Mouse (Mus musculus): Measurements from ENCODE around the gene Fam174b. TPM values are rescaled to one million over a fixed set of nuclear protein-coding genes. Genes with fewer than 3 reads are reported as not detected.
A peak's percentile ranks its signal among the peaks of the same experiment; 100 is the strongest.

Gene Fam174b
- total RNA-seq (2022) = 10 to 100 TPM; 28.0 to 32.7 (median 28.7) TPM

DNA sequence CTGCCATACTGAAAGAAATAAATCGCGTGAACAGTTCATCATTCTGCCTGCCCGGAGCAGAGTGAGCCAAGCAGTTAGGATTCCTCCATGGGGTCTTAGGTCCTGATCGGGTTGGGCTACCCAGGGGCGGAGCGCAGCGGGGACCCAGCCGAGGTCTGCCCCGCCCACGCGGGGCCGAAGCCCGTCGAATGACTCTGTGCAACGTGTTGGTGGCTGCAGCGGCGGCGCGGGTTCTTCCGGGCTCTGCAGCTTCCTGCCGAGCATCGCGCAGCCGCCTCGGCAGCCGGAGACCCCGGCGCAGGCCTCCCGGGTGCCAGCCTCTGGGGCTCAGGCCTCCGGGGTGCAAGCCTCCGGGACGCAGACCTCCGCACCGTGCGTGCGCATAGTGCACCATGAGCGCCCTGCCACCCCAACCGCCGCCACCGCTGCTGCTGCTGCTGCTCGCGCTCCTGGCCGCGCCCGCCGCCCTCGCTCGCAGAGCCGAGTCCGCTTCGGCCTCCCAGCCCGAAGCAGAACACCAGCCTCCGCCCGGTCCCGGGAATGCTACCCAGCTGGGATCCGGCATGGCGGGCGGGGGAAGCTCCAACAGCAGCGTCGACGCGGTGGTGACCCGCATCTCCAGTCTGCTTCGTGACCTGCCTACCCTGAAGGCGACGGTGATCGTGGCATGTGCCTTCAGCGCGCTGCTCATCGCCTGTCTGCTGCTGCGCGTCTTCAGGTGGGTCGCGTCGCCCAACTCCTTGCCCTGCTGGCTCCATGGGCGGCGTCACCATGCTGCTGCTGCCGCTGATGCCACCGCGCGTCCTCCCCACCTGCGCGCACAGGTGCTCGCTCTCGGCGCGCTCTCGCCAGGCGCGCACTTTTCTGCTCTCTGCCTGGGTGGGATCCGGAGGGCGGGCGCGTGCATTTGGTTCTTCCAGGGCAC is at the start of gene Fam174b:
Fam174b (plus strand) TSS at position 192 of the 925 bp plus-strand sequence.
- peak; percentile 18 to 42 for DNase-seq (ENCODE audit: low spot score in 2 of 2)

DNA sequence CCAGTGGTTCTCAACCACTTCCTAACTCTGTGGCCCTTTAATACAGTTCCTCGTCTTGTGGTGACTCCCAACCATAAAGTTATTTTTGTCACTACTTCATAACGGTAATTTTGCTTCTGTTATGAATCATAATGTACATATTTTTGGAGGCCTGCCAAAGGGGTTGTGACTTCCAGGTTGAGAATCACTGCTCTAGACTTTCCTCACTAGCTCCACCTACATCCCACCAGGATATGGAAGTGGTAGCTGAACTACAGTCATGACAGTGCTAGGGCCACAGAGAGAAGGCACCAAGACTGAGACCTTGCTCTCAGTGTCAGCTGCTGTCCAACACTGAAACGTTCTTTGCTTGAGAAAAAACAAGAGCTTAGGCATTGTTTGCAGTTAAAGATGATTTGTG is 43.0 kb upstream of the Fam174b start:
- no peak for DNase-seq (ENCODE audit: low spot score in 2 of 2)

DNA sequence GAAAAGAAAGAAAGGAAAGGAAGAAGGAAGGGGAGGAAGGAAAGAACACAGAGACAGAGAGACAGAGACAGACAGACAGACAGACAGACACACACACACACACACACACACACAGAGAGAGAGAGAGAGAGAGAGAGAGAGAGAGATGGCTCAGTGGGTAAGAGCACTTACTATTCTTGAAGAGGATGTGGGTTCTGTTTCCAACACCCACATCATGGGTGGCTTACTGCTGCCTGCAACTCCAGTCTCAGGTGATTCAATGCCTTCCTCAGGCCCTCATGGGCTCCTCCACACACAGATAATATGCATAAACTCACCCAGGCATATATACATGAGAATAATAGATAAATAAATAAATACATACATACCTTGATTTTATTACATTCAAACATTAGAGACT is 35.8 kb upstream of the Fam174b start:
- DNase-seq (ENCODE audit: low spot score in 2 of 2) = no peak

DNA sequence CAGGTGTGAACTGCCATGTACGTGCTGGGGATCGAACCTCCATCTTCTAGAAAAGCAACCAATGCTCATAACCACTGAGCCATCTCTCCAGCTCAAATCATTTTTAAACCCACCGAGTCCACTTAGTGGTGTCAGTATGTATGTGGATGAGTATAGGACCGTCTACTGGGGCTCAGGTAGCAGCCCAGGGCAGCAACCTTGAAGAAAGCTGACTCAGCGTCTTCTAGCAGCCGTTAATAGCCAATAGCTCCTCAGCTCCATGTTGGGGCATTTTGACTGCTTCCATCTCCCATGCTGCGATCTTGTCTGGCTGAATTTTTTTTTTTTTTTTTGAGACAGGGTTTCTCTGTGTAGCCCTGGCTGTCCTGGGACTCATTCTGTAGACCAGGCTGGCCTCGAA is 26.6 kb upstream of the Fam174b start:
- DNase-seq (ENCODE audit: low spot score in 2 of 2) = no peak

DNA sequence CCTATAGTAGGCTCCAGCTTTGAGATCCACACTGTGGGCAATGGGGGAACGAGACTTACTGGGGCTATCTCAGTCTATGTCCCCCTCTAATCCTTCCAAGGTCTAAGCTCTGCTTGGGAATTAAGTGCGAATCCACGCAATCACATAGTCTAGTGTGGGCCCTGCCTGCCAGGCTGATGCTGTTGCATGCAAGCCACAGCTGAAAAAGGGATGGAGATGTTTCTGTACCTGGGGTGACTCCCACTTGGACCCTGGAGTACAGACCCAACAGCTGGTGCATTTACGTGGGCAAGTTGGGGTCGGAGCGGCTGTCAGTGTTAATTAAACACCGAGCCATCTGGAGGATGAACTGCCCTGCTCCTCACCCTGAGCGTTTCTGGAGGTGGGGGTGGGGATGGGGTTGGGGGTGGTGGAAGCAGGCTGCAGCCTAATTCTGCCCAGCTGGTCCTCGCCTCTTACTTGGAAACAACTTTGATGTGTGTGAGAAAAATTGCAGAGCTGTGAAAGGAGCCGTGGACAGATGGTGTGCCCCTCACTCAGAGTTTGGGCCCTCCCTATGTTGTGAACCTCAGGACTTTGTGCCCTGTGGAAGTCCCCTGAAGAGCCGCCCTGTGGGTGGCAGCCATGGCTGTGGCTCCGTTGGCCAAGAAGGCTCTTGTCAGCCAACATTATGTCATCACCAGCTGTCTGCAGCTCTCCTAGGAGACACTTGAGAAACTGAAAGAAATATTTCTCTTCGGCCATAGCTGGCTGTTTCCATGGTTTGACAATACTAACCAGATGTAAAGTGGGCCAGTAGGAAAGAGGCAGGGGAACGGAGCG is 24.0 kb upstream of the Fam174b start:
- DNase-seq (ENCODE audit: low spot score in 2 of 2) = peak in 1 of 2 experiments; percentile 28

DNA sequence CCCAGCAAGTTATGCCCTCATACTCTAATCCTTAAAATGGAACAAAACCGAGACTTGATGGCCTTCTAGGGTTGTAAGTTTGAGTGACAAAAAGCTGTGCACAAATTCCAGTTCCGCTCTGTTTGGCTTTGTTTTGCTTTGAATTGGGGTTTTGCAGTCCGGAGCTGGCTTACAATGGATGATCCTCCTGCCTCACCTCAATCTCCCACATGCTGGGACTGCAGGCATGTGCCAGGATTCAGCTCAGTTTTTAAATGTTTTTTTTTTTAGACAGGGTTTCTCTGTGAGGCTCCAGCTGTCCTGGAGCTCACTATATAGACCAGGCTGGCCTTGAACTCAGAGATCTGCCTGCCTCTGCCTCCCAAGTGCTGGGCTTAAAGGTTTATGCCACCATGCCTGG is 23.3 kb upstream of the Fam174b start:
- no peak for DNase-seq (ENCODE audit: low spot score in 2 of 2)

DNA sequence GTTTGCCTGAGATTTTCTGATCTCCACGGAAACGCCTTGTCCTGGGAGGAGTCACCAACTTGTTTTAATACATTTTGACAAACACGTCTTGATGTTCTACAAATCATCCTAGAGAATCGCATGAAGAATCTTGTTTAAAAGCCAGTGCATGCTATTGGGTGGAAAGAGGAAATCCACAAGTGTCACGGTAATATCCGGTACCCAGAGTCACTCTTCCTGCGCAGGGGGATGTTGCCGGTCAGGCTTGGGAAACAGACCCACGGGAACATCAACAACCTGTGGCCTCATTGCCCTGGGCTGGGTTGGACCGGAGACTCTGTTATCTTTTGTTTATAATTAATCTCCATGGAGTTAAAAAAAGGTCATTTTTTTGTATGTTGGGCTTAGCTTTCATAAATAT is 22.1 kb upstream of the Fam174b start:
- no peak for DNase-seq (ENCODE audit: low spot score in 2 of 2)

DNA sequence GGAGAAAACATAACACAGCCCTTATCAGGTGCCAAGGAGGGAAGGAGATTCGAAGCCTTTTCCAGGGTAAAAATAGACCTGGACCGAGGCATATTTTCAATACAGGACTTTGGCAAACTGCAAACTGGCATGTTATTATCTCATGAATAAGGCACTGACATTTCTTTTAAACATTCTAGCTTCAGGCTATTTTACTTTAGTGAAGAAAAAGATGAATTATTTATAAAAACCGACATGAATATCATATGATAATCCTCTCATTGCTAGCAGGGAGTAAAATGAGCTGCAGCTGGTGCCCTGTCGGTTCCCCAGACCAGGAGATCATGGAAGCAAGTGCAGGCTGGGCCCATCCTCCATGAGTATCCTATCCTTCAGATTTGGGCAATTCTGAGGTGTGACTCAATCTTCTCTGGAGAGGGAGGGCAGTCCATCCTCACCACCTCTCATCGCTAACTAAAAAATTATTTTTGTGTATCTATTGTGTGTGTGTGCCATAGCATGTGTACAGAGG is 21.6 kb upstream of the Fam174b start:
- no peak for DNase-seq (ENCODE audit: low spot score in 2 of 2)

DNA sequence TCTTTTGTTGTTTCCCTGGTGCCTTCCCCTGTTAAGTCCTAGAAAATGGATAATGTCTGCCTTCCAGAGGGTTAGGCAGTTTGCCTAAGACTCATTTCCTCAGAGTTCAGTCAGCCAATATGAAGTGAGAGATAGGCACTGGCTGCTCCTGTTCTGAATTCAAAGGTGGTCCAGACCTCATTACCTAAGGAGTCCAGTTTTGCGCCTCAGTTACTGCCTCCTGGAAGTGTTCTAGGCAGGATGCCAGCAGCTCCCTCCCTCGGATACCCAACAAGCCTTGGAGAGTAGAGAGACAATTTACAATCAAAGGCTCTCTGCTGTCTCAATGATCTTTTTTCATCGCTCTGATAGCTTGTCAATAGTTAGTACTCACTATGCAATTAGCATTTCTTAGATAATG is 19.1 kb upstream of the Fam174b start:
- DNase-seq (ENCODE audit: low spot score in 2 of 2) = no peak

DNA sequence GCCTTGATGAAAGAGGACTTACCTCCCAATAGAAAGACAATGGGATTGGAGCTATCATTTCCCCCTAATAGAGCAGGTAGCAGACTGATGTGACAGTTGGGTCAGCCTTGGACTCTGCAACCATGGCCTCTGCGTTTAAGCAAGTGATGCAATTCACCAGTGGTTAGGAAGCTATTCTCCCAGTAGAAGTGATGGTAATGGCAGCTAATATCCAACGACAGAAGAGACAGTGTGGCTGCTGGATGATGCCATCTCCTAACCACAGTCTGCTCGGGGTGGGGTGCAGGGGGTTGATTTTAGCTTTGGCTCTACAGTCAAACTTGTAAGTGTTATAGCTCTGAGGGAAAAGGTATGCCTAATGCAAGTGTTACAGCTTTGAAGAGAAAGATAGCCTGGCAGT is 18.3 kb upstream of the Fam174b start:
- no peak for DNase-seq (ENCODE audit: low spot score in 2 of 2)

DNA sequence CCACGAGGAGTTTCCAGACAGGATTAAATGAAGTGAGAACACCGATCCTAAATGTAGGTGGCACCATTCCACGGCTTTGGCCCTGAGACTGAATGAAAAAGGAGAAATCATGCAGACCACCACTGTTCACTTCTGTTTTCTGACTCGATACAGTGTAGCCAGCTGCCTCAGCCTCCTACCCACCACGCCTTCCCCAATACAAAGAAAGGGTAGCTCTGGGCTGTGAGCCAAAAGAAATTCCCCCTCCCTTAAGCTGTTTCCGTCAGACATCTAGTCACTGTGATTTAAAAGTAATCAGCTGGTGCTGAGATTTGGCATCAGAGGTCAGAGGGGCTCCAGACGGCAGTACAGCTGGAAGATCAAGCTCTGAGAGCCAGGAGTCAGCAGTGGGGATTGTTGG is 10.2 kb upstream of the Fam174b start:
- no peak for DNase-seq (ENCODE audit: low spot score in 2 of 2)

DNA sequence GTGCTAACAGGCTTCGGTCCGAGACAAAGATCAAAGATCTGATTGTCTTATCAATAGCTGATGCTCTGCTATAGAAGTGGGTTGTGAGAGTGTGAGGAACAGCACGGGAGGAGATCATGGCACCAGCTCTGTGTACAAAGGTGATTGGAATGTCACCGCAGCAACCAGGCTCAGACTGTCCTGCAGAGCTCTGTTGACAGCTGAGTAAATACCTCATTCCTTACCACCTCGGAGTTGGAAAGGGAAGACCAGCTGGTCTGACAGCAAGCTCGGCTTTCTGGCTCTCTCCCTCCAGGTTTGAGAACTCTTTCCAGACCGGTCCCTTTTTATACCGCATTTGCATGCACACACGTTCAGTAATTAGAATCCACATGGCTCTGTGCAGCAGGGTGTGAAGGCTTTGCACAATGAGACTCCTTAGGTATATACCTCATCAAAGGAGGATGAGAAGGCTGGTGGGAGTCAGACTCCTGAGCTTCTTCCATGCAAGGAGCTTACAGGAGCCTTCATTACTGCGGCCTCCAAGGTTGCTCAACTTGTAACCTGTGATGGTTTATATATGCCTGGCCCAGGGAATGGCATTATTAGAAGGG is 9.6 kb upstream of the Fam174b start:
- DNase-seq (ENCODE audit: low spot score in 2 of 2) = no peak

DNA sequence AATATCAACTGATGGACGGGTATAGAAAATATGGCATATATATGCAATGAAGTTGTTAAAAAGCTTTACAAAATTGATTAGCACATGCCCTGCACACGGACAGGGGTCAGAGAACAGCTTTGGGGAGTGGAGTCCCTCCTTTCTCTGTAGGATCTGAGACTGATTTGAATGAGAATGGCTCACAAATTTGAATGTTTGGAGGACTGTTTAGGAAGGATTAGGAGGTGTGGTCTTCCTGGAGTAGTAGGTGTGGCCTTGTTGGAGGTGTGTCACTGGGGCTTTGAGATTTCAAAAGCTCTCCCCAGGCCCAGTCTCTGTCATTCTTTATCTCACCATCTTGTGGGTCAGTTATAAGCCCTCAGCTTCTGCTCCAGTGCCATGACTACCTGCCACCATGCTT is 4.1 kb upstream of the Fam174b start:
- no peak for DNase-seq (ENCODE audit: low spot score in 2 of 2)

DNA sequence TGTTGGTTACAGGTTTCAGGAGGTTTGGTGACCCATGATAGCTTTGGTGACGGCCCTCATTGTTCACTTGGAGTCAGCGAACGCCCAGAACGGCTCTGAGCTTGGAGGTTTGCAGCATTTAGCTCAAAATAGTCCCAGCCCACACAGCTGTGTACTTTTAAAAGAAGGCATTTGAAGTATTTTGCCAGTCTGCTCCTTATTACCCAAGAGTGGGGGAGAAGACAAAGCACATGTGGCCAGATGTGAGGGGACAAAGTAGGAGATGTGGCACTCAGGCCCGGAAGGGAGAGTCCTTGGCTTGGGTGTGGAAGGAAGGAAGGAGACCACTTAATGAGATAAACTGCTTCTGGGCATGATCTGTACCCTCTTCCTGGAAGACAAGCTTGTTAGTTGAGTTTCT is 1.3 kb downstream of the Fam174b start:
- DNase-seq (ENCODE audit: low spot score in 2 of 2) = no peak

DNA sequence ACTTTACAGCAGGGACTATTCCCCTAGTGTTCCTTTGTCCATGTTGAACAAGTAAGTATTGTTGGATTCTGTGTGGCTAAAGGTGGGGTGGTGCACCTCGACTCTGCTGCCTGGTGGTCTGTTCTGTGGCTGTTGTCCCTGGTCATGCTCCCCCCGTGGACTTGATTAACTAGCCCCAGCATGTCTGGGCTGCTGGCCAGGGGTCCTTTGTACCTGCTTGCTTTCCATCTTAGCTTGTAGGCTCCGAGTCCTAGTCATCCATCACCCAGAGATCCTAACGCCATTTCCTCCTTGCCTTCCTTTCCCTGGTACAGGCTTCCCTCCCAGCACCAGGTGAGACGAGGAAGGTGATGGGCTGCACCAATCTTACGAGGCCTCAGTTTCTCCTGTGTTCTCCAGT is 1.7 kb downstream of the Fam174b start:
- no peak for DNase-seq (ENCODE audit: low spot score in 2 of 2)

DNA sequence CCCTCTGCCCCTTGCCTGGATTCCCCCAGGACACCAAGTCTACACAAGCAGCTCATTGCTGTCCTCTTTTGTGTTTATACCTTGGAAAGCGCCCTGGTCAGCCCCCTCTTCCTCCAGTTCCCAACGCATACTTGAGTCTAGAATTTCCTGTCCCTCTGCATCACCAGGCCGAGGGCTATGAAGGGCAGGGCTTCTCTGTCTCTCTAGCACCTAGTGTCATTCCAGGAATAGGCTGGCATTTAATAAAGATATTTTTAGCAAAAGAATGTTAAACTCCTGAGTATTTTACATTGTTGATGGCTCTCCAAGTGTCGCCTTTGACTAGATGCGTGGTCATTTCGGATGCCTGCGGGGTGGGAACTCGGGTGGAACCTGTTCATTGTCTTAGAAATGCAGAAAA is 3.0 kb downstream of the Fam174b start:
- no peak for DNase-seq (ENCODE audit: low spot score in 2 of 2)

DNA sequence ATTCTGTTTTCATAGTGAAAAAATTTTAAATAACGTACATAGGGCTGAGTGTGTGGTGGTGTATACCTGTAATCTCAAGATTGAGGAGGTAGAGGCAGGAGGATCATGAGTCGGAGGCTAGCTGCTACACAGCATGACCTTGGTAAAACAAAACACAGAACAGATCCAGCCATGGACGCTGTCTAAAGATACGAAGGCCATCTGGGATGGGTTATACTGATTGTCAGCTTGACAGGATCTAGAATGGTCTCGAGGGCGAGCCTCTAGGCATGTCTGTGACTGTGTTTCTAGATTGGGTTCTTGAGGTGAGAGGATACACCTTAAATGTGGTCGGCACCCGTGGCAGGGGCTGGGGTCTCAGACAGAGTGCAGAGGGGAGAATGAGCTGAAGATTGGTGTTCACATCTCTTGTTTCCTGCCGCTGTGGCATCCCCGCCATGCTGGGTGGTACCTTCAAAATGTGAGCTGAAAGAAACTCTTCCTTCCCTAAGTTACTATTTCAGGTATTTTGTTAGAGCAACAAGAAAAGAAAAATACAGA is 3.8 kb downstream of the Fam174b start:
- DNase-seq (ENCODE audit: low spot score in 2 of 2) = no peak

DNA sequence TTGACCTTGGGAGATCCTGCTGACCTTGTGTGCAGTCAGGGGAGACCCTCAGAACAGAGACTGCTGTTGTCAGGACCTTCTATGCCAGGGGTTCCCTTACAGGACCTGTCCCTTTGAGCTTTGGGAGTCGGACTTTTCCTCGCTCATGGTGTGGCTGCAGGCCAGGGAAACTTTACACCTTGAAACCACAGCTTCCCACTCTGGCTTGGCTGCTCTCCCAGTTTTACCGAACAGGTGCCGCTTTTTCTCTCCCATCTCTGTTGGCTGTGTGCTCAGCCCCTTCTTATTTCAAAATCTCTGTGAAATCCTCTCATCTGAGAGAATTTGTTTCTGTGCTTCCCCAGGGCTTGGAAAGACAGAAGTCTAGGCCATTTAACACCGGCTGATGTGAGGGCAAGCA is 5.8 kb downstream of the Fam174b start:
- no peak for DNase-seq (ENCODE audit: low spot score in 2 of 2)

DNA sequence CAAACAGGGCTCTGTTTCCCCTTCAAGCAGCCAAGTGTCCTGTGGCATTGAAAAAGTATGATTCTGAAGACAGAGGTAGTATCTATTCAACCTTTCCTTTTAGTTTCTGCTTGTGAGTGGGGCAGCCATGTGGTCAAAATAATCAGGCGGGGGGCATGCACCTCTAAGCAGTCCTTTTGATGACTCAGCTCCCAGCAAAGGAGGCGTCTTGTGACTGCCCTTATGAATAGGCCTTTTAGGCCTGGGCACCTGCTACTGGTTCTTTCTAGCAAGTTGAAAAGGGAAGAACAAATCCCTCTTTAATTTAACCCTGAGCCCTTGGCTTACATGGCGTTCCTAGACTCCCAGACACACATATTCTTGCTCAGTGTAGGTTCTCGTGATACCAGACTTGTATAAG is 6.7 kb downstream of the Fam174b start:
- no peak for DNase-seq (ENCODE audit: low spot score in 2 of 2)

DNA sequence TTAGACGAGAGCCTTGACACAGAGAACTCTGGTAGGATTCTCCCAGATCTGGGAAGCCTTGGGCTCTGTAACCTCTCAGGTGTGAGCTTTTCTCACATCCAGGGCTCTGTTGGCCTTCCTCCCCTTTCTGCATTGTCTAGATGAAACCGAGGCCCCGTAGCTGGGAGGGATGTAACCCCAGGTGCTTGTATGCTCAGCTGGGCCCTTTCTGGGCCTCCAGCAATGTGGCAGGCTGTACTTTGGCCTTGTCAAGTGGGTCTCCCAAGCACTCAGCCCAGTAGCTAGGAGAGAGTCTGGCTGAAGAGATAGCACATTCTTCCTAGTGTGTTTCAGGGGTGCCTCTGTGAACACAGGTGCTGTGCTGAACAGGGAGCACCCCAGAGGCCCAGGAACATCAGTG is 7.4 kb downstream of the Fam174b start:
- DNase-seq (ENCODE audit: low spot score in 2 of 2) = no peak

DNA sequence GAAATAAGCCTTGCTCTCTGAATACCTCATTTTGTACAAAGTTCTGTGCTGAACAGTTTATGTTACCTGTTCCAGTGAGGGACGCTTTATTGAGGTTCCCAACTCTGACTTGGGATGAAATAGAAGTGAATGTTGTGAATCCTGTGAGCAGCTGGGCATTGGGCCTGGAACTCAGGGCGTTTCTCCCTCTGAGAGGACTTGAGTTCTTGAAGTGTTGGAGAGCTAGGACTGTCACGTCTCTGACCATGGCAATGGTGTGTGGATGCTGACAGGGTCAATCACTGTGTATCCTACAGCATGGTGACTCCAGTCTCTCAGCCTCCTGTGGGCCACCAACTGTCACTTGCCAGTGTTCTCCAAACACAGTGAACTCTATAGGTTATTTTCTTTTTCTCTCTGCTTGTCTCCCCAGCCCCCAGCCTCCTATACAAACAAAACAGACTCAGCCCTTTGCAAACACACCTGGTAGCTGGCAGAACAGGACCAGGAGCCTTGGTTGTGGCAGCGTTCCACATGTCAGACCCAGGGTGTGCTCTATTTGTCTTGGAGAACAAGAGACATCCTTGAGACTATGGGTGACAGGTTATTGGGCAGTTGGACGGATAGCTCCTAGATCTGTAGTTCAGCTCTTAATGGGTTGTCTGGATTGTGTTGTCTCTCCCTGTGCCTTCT is 8.5 kb downstream of the Fam174b start:
- no peak for DNase-seq (ENCODE audit: low spot score in 2 of 2)

Data from layer of hippocampus, adult 8-10 months (tissue).